Mouse (Mus musculus) lung, postnatal 14 days (tissue): ENCODE results near the gene Ccdc69.
"Not testable (repeated sequence)": the region's sequence is repeated elsewhere in the genome, so short reads cannot be mapped to it uniquely, and the experiment has no call there.

Experiments
- DNase-seq: peaks from one replicate; pipeline ENCODE4 v3.0.0; 2021

Ccdc69 gene

DNA sequence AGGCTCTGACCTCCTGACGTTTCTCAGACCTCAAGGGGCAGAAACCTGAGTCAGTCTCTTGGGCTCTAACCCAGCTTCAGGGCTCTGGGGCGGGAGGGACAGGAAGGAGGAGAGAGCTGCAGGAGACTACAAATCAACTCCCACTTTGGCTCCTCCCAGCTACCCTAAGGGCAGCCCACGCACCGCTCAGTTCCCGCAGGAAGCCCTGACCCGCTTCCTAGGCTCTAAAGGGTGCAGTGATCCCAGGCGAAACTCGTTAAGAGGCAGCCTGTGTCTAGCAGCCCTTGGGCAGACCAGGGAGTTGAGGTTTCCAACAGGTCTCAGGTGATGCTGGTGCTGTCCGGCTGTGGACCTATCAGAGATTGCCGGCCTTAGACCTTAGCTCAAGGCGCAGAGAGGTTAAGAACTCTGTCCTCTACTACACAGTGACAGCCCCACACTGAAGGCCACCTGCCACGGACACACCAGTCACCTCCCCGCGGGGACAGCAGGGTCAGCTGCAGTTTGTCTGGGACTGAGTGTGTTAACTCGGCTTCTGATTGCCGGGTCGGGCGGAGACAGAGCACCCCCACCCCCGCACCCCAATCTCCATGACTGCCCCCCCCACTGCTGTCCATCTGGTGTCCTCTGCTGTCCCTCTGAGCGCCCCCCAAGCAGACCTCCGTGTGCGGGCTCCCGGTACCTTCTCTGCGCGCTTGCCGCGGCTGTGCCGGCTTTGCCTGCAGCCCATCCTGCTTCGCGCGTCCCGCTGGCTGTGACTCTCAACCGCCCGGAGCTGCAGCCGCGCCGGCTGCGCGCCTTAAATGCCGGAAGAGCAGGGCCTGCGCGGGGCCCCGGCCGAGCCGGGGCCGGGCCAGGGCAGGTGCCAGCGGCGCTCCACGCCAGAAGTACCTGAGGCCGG lies at the start of gene Ccdc69:
Gene Ccdc69 (minus strand): TSS at position 801 of the 901 bp plus-strand sequence.
- peak; percentile 50 for DNase-seq

- no peak for DNase-seq
Measured at GRCm38 (mm10) chr11:55126663-55127062, 48.7 kb upstream of the Ccdc69 start.

GRCm38 (mm10) chr11:55121430-55121829 lies 43.5 kb upstream of the Ccdc69 start:
- DNase-seq, result no peak

- DNase-seq, result no peak
Measured at GRCm38 (mm10) chr11:55120821-55121271, 42.9 kb upstream of the Ccdc69 start.

GRCm38 (mm10) chr11:55120279-55120678 lies 42.3 kb upstream of the Ccdc69 start:
- DNase-seq, result no peak

GRCm38 (mm10) chr11:55117031-55117430 lies 39.1 kb upstream of the Ccdc69 start:
- DNase-seq, result no peak

GRCm38 (mm10) chr11:55116004-55116403 lies 38.1 kb upstream of the Ccdc69 start:
- DNase-seq, result no peak

DNA sequence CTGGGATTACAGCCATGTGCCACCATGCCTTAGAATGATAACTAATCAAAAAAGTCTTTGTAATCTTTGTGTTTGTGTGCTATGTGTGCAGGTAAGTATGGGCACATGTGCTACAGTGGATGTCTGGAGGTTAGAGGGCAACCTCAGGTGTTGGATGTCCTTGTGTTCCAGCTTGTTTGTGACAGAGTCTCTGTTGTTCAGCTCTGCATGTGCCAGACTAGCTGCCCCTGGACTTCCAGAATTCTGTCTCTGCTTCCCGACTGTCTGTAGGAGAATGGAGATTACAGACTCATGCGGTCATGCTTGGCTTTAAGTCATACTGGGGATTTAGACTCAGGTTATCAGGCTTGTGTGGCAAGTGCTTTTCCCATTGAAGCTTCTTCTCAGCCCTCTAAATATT lies 36.4 kb upstream of the Ccdc69 start:
- no peak for DNase-seq

- not testable (repeated sequence) for DNase-seq
Measured at GRCm38 (mm10) chr11:55113861-55114250, 35.9 kb upstream of the Ccdc69 start.

GRCm38 (mm10) chr11:55113209-55113860 lies 35.4 kb upstream of the Ccdc69 start:
- peak; percentile 32 for DNase-seq

DNA sequence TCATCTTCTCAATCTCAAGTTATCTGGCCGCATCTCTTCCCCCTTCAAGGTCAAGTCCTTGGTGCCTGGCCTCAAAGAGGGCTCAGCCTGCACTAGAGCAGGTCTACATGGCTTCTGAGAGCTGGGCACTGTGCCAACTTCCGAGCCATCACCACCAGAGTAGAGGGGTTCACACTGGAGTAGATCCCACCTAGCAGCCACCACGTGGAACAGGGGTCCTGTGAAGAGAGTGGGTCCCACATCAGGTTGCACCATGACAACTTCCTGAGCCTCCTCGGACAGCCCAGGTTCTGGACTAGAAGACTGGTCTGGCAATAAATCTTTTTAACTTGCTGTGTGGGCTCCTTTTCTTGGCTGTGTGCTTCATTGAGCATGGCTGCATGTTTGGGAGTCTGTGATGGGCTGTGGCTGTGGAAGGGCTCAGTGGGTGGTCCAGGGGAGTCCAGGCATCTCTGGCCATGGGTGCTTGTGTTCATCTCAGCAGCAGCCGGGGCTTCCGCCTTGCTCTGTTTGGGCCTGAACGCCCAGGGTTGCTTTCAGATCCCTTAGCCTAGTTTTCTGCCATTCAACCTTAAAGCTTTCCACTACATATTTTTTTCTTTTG lies 32.7 kb upstream of the Ccdc69 start:
- DNase-seq, result no peak

- no peak for DNase-seq
Measured at GRCm38 (mm10) chr11:55109521-55110300, 31.8 kb upstream of the Ccdc69 start.

GRCm38 (mm10) chr11:55106636-55107035 lies 28.7 kb upstream of the Ccdc69 start:
- no peak for DNase-seq

GRCm38 (mm10) chr11:55105389-55105788 lies 27.5 kb upstream of the Ccdc69 start:
- DNase-seq, result no peak

DNA sequence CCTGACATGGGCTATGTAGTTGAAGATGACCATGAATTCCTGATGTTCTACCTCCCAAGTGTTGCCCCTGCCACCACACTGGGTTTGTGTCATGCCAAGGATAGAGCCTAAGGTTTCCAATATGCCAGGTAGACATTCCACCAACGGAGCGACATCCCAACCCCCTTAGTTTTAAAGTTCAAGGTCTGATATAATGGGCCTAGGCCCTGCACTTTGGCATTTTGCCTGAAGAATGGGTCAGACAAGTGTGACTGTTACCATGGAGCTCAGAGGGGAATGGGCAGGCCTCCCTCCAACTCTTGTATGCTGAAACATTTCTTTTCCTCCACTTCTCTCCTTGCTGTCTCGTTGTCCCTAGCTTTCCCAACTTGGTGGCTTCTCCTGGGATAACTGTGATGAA lies 25.3 kb upstream of the Ccdc69 start:
- DNase-seq, result no peak

DNA sequence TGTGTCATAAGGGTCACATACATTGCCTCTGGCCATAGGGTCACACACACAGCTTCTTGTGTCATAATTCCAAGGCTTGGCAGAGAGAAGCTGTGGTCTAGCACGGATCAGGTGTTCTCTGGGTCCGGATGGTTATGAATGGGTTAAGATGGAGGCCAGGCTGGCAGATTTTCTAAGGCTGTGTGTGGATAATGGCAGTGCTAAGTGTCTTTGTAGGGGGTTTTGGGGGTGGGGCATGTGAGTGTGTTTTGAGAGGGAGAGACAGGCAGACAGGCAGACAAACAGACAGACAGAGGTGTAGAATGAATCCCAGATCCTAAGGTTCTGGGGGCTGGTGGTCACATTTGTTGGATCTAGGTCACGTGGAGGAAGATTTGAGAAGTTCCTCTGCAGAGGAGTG lies 24.1 kb upstream of the Ccdc69 start:
- DNase-seq, result no peak

GRCm38 (mm10) chr11:55099868-55100267 lies 21.9 kb upstream of the Ccdc69 start:
- DNase-seq, result no peak

DNA sequence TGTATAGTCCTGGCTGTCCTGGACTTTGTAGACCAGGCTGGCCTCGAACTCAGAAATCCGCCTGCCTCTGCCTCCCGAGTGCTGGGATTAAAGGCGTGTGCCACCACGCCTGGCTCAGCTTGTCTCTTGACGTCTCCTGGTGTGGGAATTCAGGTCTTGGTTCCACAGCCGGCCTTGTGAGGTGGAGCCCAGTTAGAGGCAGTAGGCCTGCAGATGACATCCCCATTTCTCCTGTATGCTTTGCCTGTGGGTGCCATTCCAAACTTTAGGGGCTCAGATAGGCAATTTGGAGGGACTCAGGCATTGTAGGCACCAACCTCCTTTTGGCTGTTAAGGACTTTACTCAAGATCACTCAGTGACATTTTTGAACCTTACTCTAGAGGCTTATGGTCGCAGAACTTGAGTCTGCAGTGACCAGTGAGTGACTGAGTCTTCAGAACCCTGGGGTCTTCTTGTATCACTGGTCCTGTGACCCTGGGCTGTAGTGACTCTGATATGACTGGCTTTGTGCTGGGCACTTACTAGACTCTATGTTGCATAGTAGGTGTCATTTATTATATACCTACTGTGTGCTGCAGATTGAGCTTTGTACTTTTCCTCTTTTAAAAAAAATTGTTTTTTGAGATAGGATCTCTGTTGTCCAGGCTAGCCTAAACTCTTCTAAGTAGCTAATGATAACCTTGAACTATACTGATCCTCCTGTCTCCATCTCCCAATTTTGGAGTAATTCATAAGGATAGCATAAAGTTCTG lies 21.3 kb upstream of the Ccdc69 start:
- DNase-seq, result no peak

- no peak for DNase-seq
Measured at GRCm38 (mm10) chr11:55098189-55098915, 20.4 kb upstream of the Ccdc69 start.

DNA sequence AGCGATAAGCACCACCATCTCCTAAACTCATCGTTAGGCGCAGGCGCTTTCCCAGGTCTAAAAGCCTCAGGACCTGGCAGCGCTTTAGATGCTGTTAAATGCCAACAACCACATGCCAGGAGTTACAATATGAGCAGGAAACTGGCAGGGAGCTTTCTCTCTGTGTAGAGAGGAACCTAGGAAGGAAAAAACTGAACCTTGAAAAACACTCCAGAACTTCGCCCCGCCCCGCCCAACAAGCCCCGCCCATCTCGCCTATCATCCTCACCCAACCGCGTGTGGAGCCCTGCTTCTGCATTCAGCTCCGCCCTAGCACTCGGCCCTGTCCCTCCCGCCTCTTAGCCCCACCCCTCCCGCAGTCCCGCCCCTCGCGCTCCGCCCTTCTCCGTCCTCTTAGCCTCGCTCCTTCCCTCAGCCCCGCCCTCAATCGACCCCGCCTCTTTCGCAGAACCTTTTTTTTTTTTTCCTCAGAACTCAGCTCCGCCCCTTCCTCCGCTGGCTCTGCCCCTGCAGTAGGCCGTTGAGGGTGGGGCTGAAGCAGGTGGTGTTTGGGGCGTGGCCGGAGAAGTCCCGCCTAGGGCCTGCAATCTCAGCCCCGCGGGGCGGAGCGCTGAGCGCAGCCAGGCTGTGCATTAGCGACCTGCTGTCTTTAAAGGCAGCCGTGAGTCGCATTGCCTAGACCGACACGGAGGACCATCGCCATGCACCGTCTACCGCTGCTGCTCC lies 19.7 kb upstream of the Ccdc69 start, which contains the start of gene Gm2a:
Gene Gm2a (plus strand): TSS at position 653 of the 726 bp plus-strand sequence.
- DNase-seq, result peak; percentile 95
